Mouse (Mus musculus): ENCODE measurements around the gene Eps15l1. TPM values are rescaled to one million over a fixed set of nuclear protein-coding genes. Genes with fewer than 3 reads are reported as not detected.

Eps15l1 gene
- polyA plus RNA-seq, 1 experiment: 8.1 TPM

- H3K36me3 ChIP-seq (replicated peaks; ENCODE audit: low read length): peaks cover 98% of the 10 kb centered on the region
- H3K4me3 ChIP-seq (replicated peaks): no peak overlapping the region
Observed at GRCm38 (mm10) chr8:72380656-72381055, 40.6 kb downstream of the Eps15l1 start.

GRCm38 (mm10) chr8:72376900-72377299, 44.4 kb downstream of the Eps15l1 start:
- Histone ChIP-seq H3K36me3 (replicated peaks; ENCODE audit: low read length) (peaks cover 96% of the 10 kb centered on the region), H3K4me3 (replicated peaks) (no peak overlapping the region), H3K27me3 (replicated peaks) (no peaks in the 10 kb centered on the region), H3K9me3 (no peaks in the 10 kb centered on the region), H3K4me1 (peaks cover 29% of the 10 kb centered on the region)
- TF ChIP-seq FLI1 (IDR thresholded peaks at IDR 0.05; ENCODE audit: low read length): no peak
- TF ChIP-seq GATA1 (IDR thresholded peaks at IDR 0.05; ENCODE audit: borderline replicate concordance, low read length): no peak

More at GRCm38 (mm10) chr8:72380656-72381055, 40.6 kb downstream of the Eps15l1 start:
- peaks cover 15% of the 10 kb centered on the region for H3K4me1 ChIP-seq
- TF ChIP-seq GATA1 (IDR thresholded peaks at IDR 0.05; ENCODE audit: borderline replicate concordance, low read length) (no peak), FLI1 (IDR thresholded peaks at IDR 0.05; ENCODE audit: low read length) (no peak)
- no peaks in the 10 kb centered on the region for H3K27me3 ChIP-seq (replicated peaks)
- H3K9me3 ChIP-seq: no peaks in the 10 kb centered on the region

- no peak for TF ChIP-seq FLI1 (IDR thresholded peaks at IDR 0.05; ENCODE audit: low read length)
- TF ChIP-seq GATA1 (IDR thresholded peaks at IDR 0.05; ENCODE audit: borderline replicate concordance, low read length): no peak
- Histone ChIP-seq H3K4me1 (peaks cover 29% of the 10 kb centered on the region), H3K36me3 (replicated peaks; ENCODE audit: low read length) (peaks cover 96% of the 10 kb centered on the region), H3K27me3 (replicated peaks) (no peaks in the 10 kb centered on the region), H3K4me3 (replicated peaks) (no peak overlapping the region), H3K9me3 (no peaks in the 10 kb centered on the region)
Observed at GRCm38 (mm10) chr8:72376309-72376708, 45.0 kb downstream of the Eps15l1 start.

GRCm38 (mm10) chr8:72375161-72375560, 46.1 kb downstream of the Eps15l1 start:
- Histone ChIP-seq H3K4me1 (peaks cover 29% of the 10 kb centered on the region), H3K4me3 (replicated peaks) (no peak overlapping the region), H3K9me3 (no peaks in the 10 kb centered on the region), H3K36me3 (replicated peaks; ENCODE audit: low read length) (peaks cover 95% of the 10 kb centered on the region), H3K27me3 (replicated peaks) (no peaks in the 10 kb centered on the region)
- TF ChIP-seq GATA1 (IDR thresholded peaks at IDR 0.05; ENCODE audit: borderline replicate concordance, low read length) (no peak), FLI1 (IDR thresholded peaks at IDR 0.05; ENCODE audit: low read length) (no peak)

GRCm38 (mm10) chr8:72372311-72372710, 48.9 kb downstream of the Eps15l1 start:
- peaks cover 26% of the 10 kb centered on the region for H3K4me1 ChIP-seq
- no peaks in the 10 kb centered on the region for H3K27me3 ChIP-seq (replicated peaks)
- peaks cover 3% of the 10 kb centered on the region; the same call in 1 of the 2 replicates for H3K9me3 ChIP-seq
- no peak overlapping the region for H3K4me3 ChIP-seq (replicated peaks)
- TF ChIP-seq FLI1 (IDR thresholded peaks at IDR 0.05; ENCODE audit: low read length) (no peak), GATA1 (IDR thresholded peaks at IDR 0.05; ENCODE audit: borderline replicate concordance, low read length) (no peak)
- H3K36me3 ChIP-seq (replicated peaks; ENCODE audit: low read length): peaks cover 95% of the 10 kb centered on the region

- peaks cover 95% of the 10 kb centered on the region for H3K36me3 ChIP-seq (replicated peaks; ENCODE audit: low read length)
- peaks cover 19% of the 10 kb centered on the region for H3K4me1 ChIP-seq
- peaks cover 3% of the 10 kb centered on the region; the same call in 1 of the 2 replicates for H3K9me3 ChIP-seq
- TF ChIP-seq GATA1 (IDR thresholded peaks at IDR 0.05; ENCODE audit: borderline replicate concordance, low read length) (no peak), FLI1 (IDR thresholded peaks at IDR 0.05; ENCODE audit: low read length) (no peak)
- H3K27me3 ChIP-seq (replicated peaks): no peaks in the 10 kb centered on the region
- no peak overlapping the region for H3K4me3 ChIP-seq (replicated peaks)
Observed at GRCm38 (mm10) chr8:72371356-72371755, 49.9 kb downstream of the Eps15l1 start.

- Histone ChIP-seq H3K4me1 (peaks cover 12% of the 10 kb centered on the region), H3K27me3 (replicated peaks) (no peaks in the 10 kb centered on the region), H3K9me3 (peaks cover 3% of the 10 kb centered on the region; the same call in 1 of the 2 replicates), H3K36me3 (replicated peaks; ENCODE audit: low read length) (peaks cover 99% of the 10 kb centered on the region), H3K4me3 (replicated peaks) (no peak overlapping the region)
- TF ChIP-seq FLI1 (IDR thresholded peaks at IDR 0.05; ENCODE audit: low read length) (no peak), GATA1 (IDR thresholded peaks at IDR 0.05; ENCODE audit: borderline replicate concordance, low read length) (no peak)
Observed at GRCm38 (mm10) chr8:72366435-72366834, 54.8 kb downstream of the Eps15l1 start.

GRCm38 (mm10) chr8:72365826-72366225, 55.4 kb downstream of the Eps15l1 start:
- TF ChIP-seq GATA1 (IDR thresholded peaks at IDR 0.05; ENCODE audit: borderline replicate concordance, low read length) (no peak), FLI1 (IDR thresholded peaks at IDR 0.05; ENCODE audit: low read length) (no peak)

GRCm38 (mm10) chr8:72365016-72365415, 56.2 kb downstream of the Eps15l1 start:
- Histone ChIP-seq H3K36me3 (replicated peaks; ENCODE audit: low read length) (peaks cover 95% of the 10 kb centered on the region), H3K27me3 (replicated peaks) (no peaks in the 10 kb centered on the region), H3K4me3 (replicated peaks) (no peak overlapping the region), H3K4me1 (peaks cover 12% of the 10 kb centered on the region), H3K9me3 (peaks cover 3% of the 10 kb centered on the region; the same call in 1 of the 2 replicates)
- no peak for TF ChIP-seq GATA1 (IDR thresholded peaks at IDR 0.05; ENCODE audit: borderline replicate concordance, low read length)
- TF ChIP-seq FLI1 (IDR thresholded peaks at IDR 0.05; ENCODE audit: low read length): no peak

More at GRCm38 (mm10) chr8:72365826-72366225, 55.4 kb downstream of the Eps15l1 start:
- Histone ChIP-seq H3K4me3 (replicated peaks) (no peak overlapping the region), H3K9me3 (peaks cover 3% of the 10 kb centered on the region; the same call in 1 of the 2 replicates), H3K36me3 (replicated peaks; ENCODE audit: low read length) (peaks cover 98% of the 10 kb centered on the region), H3K27me3 (replicated peaks) (no peaks in the 10 kb centered on the region), H3K4me1 (peaks cover 12% of the 10 kb centered on the region)

- Histone ChIP-seq H3K27me3 (replicated peaks) (no peaks in the 10 kb centered on the region), H3K9me3 (no peaks in the 10 kb centered on the region), H3K4me3 (replicated peaks) (no peak overlapping the region), H3K36me3 (replicated peaks; ENCODE audit: low read length) (peaks cover 95% of the 10 kb centered on the region), H3K4me1 (peaks cover 12% of the 10 kb centered on the region)
- TF ChIP-seq GATA1 (IDR thresholded peaks at IDR 0.05; ENCODE audit: borderline replicate concordance, low read length) (no peak), FLI1 (IDR thresholded peaks at IDR 0.05; ENCODE audit: low read length) (no peak)
Observed at GRCm38 (mm10) chr8:72363457-72363856, 57.8 kb downstream of the Eps15l1 start.

Data from megakaryocyte, embryonic 14.5 days (primary cell).